Mouse (Mus musculus) kidney, postnatal 10 days (tissue): ENCODE data around the gene Gria1.

ENCODE experiments used
- DNase-seq: peaks from one replicate; pipeline ENCODE4 v3.0.0; 2021; ENCODE audit warnings: mixed read lengths

Gene Gria1

GRCm38 (mm10) chr11:57070196-57070901, 59.2 kb downstream of the Gria1 start:
- DNase-seq, result no peak

- DNase-seq, result no peak
Observed at GRCm38 (mm10) chr11:57072171-57072570, 61.0 kb downstream of the Gria1 start.

DNA sequence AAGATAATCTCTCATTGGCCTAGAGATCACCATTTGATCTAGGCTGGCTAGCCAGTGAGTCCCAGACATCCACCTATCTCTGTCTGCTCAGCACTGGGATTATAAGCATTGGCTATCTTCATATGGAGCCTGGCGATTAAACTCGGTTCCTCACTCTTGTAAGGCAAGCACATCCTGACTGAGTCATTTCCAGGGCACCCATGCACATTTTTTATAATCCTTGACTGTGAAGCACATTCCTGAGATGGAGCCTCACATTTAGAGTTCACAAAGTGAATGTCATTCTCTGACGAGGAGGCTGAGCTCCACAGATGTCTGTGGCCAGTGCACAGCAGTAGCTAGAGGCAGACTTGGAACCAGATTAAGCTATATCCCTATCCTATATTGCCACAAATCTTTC, 68.2 kb downstream of the Gria1 start:
- DNase-seq, result no peak

GRCm38 (mm10) chr11:57089527-57089926, 78.3 kb downstream of the Gria1 start:
- DNase-seq, result no peak

GRCm38 (mm10) chr11:57090705-57091104, 79.5 kb downstream of the Gria1 start:
- no peak for DNase-seq

GRCm38 (mm10) chr11:57091276-57091914, 80.2 kb downstream of the Gria1 start:
- peak; percentile 16 for DNase-seq

GRCm38 (mm10) chr11:57100491-57100890, 89.3 kb downstream of the Gria1 start:
- no peak for DNase-seq

- DNase-seq, result no peak
Observed at GRCm38 (mm10) chr11:57103751-57104254, 92.6 kb downstream of the Gria1 start.

GRCm38 (mm10) chr11:57105683-57106082, 94.5 kb downstream of the Gria1 start:
- DNase-seq, result no peak

- DNase-seq, result no peak
Observed at GRCm38 (mm10) chr11:57112386-57112785, 101.2 kb downstream of the Gria1 start.

GRCm38 (mm10) chr11:57114410-57114809, 103.2 kb downstream of the Gria1 start:
- DNase-seq, result no peak

- DNase-seq, result peak; percentile 20
Observed at GRCm38 (mm10) chr11:57127066-57127465, 115.9 kb downstream of the Gria1 start.

DNA sequence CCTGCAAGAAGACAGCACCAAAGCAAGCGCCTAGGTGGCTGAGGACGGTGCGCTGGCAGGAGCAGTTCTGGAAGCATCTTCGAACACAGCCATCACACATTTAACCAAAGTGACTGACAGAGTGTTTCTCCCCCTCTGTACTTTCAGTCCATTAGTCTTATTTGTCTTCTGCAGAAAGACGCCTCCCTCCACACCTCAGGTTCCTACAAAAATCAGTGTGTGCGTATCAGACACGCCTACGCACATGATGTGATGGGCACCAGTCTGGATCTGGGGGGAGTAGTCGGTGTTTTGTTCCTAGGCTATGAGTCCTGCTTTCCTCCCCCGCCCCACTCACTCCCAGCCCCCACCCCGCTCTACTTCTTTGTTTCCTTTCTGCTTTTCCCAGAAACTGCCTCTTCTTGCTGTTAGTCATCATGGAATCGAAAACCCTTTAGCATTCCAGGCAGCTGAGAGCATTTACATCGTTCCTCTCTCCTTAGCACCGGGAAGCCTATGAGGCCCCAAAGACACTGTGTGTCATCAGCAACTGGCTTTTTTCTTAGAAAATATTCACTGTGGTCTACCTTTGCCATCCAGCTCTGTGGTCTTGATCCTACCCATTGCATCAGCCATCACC, 129.1 kb downstream of the Gria1 start:
- no peak for DNase-seq

DNA sequence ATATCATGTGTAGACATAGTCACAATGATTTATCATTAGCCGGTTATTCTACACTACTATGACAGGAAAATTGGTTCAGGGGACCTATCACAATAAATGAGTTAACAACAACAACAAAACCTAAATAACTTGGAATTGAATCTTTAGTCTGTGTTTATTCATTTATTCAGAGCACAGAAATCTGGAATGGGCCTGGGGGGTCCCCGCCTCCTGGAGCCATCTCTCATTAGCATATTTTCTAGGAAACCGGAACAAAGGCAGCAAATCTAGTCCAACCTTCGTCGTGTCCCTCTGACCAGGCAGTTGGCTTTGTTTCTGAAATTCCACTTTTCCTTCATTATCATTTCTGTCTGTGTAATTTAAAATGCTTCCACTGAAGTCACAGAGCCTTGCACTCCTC, 132.5 kb downstream of the Gria1 start:
- DNase-seq, result no peak

GRCm38 (mm10) chr11:57145192-57145591, 134.0 kb downstream of the Gria1 start:
- DNase-seq, result no peak

GRCm38 (mm10) chr11:57145704-57146103, 134.5 kb downstream of the Gria1 start:
- no peak for DNase-seq

DNA sequence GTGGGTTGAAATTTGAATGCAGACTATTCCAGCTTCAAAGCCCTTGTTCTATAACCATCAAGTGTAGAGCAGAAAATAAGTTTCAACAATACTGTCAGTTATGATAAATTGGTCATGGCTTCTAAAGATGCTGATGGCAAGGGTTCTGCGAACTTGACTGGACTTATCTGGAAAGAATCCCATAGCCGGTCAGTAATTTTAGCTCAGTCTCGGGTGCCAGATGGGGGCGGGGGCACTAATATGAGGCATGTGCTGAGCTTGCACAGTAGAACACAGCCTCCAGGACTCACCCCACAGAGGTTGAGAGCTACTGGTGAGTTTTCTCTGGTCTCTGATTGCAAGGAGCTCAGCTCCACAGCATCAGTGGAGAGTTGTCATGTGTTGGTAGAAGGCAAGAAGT, 140.5 kb downstream of the Gria1 start:
- no peak for DNase-seq

GRCm38 (mm10) chr11:57154998-57155397, 143.8 kb downstream of the Gria1 start:
- DNase-seq, result no peak

DNA sequence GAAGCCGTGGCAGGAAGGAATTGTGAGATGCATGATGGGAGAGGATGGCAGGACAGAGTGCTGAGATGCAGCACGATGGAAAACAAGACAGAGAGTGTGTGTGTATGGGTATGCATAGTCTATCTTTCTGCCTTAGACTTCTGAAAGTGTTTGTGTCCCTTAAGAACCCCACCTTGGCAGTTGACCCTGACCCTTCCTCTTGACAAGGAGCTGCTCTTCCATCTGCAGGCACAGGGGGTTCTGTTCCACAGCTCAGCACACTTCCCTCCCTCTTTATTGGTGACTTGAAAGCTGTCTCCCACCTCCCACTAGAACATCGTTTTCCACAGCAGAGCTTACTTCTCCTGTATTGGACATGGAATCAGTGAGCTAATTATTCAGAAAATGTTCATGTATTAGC, 148.2 kb downstream of the Gria1 start:
- no peak for DNase-seq

GRCm38 (mm10) chr11:57160076-57160475, 148.9 kb downstream of the Gria1 start:
- DNase-seq, result no peak

- no peak for DNase-seq
Observed at GRCm38 (mm10) chr11:57162931-57163330, 151.7 kb downstream of the Gria1 start.

GRCm38 (mm10) chr11:57170058-57170457, 158.9 kb downstream of the Gria1 start:
- no peak for DNase-seq

GRCm38 (mm10) chr11:57174165-57174564, 163.0 kb downstream of the Gria1 start:
- DNase-seq, result no peak

DNA sequence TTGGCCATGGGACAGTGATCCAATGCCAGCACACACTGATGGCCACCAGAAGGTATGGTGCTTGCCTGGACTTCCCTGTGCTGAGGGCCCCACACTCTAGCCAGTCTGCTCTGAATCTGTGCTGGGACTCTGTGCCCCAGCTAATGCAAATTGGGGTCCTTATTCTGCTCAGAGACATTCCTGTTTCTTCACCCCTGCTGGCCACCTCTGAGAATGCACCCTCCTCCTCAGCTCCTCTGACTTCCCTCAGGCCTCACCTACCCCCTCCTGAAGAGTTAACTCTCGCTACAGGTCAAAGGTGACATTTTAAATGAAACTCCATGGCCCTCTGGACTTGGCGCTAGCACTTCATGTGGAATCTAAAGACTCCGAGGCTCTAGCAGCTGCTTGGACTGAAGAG, 165.4 kb downstream of the Gria1 start:
- DNase-seq, result peak; percentile 16
